Mouse (Mus musculus): ENCODE data around the gene Rasgrp3. TPM values are rescaled to one million over a fixed set of nuclear protein-coding genes. Genes with fewer than 3 reads are reported as not detected.

Rasgrp3 gene
- polyA plus RNA-seq, 1 experiment from 2014 or later = 15.9 TPM

DNA sequence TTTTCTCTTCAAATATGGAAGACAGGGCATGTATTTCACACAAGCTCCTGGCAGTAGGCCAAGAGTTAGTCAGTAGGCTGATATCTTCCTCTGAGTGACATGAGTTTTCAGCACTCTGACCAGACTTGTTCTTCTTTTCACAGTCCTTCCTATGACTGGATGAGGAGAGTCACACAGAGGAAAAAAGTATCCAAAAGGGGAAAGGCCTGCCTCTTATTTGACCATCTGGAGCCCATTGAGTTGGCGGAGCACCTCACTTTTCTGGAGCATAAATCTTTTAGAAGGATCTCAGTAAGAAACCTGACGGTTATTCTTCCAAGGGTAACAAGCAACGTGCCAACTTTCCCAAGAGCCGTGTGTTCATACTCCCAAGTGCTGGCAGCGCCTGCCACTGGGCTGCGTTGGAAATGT lies 62.5 kb downstream of the Rasgrp3 start:
- no peaks in the 10 kb centered on the region for H3K9me3 ChIP-seq (replicated peaks; ENCODE audit: low read length)
- no peak overlapping the region for H3K4me2 ChIP-seq (ENCODE audit: low read length)
- no peak for DNase-seq (ENCODE audit: low spot score)
- no peak for TF ChIP-seq CTCF (IDR thresholded peaks at IDR 0.05; ENCODE audit: low read depth)
- H3K27me3 ChIP-seq (ENCODE audit: insufficient read depth, low read length) = no peaks in the 10 kb centered on the region
- no peak overlapping the region for H3K4me3 ChIP-seq (replicated peaks; ENCODE audit: low read depth, low read length)
- H3K4me1 ChIP-seq (replicated peaks; ENCODE audit: insufficient read depth, low read length) = no peaks in the 10 kb centered on the region
- no peak overlapping the region for H3K9ac ChIP-seq (ENCODE audit: low read depth, low read length)
- ATAC-seq (replicated peaks; ENCODE audit: low FRiP score, low read depth) = no peak
- WGBS = 88% methylated on average over 6 of the region's 6 CpGs
- H3K27ac ChIP-seq = no peak overlapping the region
- H3K36me3 ChIP-seq (ENCODE audit: insufficient read depth, low read length) = no peaks in the 10 kb centered on the region

DNA sequence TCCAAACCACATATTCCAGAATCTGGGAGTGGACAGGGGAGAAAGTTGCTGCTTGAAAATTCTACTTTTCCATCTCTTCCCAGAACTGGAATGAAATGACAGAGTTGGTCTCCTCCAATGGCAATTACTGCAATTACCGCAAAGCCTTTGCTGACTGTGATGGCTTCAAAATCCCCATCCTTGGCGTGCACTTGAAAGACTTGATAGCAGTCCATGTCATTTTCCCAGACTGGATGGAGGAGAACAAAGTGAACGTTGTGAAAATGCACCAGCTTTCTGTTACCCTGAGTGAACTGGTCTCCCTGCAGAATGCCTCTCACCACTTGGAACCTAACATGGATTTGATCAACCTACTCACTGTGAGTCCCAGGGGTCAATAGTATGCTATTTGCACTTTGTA lies 67.3 kb downstream of the Rasgrp3 start:
- H3K27me3 ChIP-seq (ENCODE audit: insufficient read depth, low read length) = no peaks in the 10 kb centered on the region
- H3K36me3 ChIP-seq (ENCODE audit: insufficient read depth, low read length) = no peaks in the 10 kb centered on the region
- no peak for ATAC-seq (replicated peaks; ENCODE audit: low FRiP score, low read depth)
- H3K9me3 ChIP-seq (replicated peaks; ENCODE audit: low read length) = no peaks in the 10 kb centered on the region
- no peaks in the 10 kb centered on the region for H3K4me1 ChIP-seq (replicated peaks; ENCODE audit: insufficient read depth, low read length)
- WGBS = 90% methylated on average over 3 of the region's 3 CpGs
- H3K9ac ChIP-seq (ENCODE audit: low read depth, low read length) = no peak overlapping the region
- H3K27ac ChIP-seq = no peak overlapping the region
- H3K4me3 ChIP-seq (replicated peaks; ENCODE audit: low read depth, low read length) = no peak overlapping the region
- H3K4me2 ChIP-seq (ENCODE audit: low read length) = no peak overlapping the region
- no peak for TF ChIP-seq CTCF (IDR thresholded peaks at IDR 0.05; ENCODE audit: low read depth)
- no peak for DNase-seq (ENCODE audit: low spot score)

DNA sequence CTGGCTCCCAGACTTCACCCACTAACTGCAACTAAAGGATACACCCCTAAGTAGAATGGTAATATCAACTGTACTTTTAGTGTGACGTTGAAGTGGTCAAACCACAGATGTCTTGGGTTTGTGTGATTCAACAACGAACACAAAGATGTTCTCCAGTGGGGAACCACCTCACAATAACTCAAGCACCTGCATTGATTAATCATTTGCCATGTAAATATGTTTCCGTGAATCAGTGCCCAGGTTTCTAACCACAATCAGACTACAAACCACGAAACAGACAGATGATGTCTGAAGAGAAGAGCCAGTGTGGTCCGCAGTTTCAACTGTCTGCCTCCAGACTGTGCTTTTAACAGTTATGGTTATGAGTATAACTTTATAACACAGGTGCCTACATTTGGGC lies 69.4 kb downstream of the Rasgrp3 start:
- Histone ChIP-seq H3K4me3 (replicated peaks; ENCODE audit: low read depth, low read length) (no peak overlapping the region), H3K27ac (no peak overlapping the region), H3K27me3 (ENCODE audit: insufficient read depth, low read length) (no peaks in the 10 kb centered on the region), H3K9me3 (replicated peaks; ENCODE audit: low read length) (no peaks in the 10 kb centered on the region), H3K9ac (ENCODE audit: low read depth, low read length) (no peak overlapping the region), H3K36me3 (ENCODE audit: insufficient read depth, low read length) (no peaks in the 10 kb centered on the region), H3K4me1 (replicated peaks; ENCODE audit: insufficient read depth, low read length) (no peaks in the 10 kb centered on the region), H3K4me2 (ENCODE audit: low read length) (no peak overlapping the region)
- no peak for TF ChIP-seq CTCF (IDR thresholded peaks at IDR 0.05; ENCODE audit: low read depth)
- ATAC-seq (replicated peaks; ENCODE audit: low FRiP score, low read depth) = no peak
- WGBS = 85% methylated on average over 5 of the region's 5 CpGs
- DNase-seq (ENCODE audit: low spot score) = no peak

DNA sequence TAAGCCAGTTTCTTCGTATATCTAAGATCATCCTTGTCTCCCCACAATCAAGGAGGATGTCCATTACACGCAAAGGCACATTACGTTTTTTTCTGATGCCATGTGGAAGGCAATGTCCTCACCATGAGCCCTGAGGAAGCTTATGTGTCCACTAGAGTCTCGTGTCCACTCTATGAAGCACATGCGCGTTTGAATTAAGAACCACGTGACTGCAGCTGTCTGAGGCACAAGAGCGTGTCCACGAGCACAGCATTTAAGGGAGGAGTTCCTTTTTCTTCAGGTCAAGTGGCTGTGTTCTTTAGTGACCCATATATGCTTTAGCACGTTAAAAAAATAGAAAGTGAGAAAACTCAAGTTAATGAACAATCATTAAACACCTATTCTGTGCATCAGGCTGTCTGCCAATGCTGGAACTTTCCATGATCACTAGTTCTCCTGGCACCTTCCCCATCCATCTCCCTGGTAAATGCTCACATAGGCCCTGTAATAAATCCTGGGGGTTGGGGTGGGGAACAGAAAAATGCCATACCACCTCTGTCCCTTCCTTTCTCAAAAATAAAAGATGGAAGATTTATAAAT lies 70.5 kb downstream of the Rasgrp3 start:
- DNase-seq (ENCODE audit: low spot score) (peak; percentile 4), ATAC-seq (replicated peaks; ENCODE audit: low FRiP score, low read depth) (no peak)
- Histone ChIP-seq H3K36me3 (ENCODE audit: insufficient read depth, low read length) (no peaks in the 10 kb centered on the region), H3K4me2 (ENCODE audit: low read length) (no peak overlapping the region), H3K4me3 (replicated peaks; ENCODE audit: low read depth, low read length) (no peak overlapping the region), H3K9me3 (replicated peaks; ENCODE audit: low read length) (no peaks in the 10 kb centered on the region), H3K4me1 (replicated peaks; ENCODE audit: insufficient read depth, low read length) (no peaks in the 10 kb centered on the region), H3K27ac (no peak overlapping the region), H3K9ac (ENCODE audit: low read depth, low read length) (no peak overlapping the region), H3K27me3 (ENCODE audit: insufficient read depth, low read length) (no peaks in the 10 kb centered on the region)
- no peak for TF ChIP-seq CTCF (IDR thresholded peaks at IDR 0.05; ENCODE audit: low read depth)
- 55% methylated on average over 10 of the region's 10 CpGs for WGBS

DNA sequence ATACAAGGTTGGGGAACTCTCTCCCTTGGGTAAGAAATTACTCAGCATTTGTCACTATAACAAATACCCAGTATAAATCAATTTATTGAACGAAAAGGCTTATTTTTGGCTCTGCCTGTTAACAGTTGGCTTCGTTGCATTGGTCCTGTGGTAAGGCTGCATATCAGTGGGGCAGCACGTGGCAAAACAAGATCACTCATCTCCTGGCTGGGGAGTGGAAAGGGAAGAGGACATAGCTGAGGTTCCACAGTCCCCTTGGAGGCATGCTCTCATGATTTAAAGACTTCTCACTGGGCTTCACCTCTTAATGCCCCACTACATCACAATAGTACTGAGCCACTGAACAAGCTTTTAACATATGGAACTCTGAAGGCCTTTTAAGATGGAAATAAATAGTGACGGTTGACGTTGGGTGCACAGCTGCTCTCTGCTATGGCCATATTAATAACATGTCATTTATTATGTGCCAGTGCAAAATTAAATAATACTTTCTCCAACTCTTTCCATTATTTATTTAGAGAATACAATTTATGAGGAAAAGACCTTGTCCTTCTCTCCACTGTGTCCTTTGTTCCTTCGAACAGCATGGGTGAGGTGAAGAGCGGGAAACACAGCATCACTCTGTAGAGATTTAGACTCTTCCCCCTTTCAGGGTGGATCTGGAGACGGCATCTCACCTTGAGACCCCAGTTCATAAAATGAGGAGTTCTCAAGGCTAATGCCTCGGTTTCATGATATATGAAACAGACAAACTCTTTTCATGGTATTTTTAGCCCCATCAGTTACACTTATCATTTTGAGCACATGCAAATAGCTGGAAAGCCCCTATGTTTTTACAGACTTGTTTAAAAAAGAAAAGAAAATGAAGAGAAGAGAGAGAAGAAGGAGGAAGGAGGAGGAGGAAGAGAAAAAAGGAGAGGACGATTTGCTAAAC lies 71.3 kb downstream of the Rasgrp3 start:
- Histone ChIP-seq H3K4me2 (ENCODE audit: low read length) (no peak overlapping the region), H3K9me3 (replicated peaks; ENCODE audit: low read length) (no peaks in the 10 kb centered on the region), H3K36me3 (ENCODE audit: insufficient read depth, low read length) (no peaks in the 10 kb centered on the region), H3K4me1 (replicated peaks; ENCODE audit: insufficient read depth, low read length) (no peaks in the 10 kb centered on the region), H3K9ac (ENCODE audit: low read depth, low read length) (no peak overlapping the region), H3K27me3 (ENCODE audit: insufficient read depth, low read length) (no peaks in the 10 kb centered on the region), H3K27ac (no peak overlapping the region), H3K4me3 (replicated peaks; ENCODE audit: low read depth, low read length) (no peak overlapping the region)
- TF ChIP-seq CTCF (IDR thresholded peaks at IDR 0.05; ENCODE audit: low read depth) = no peak
- ATAC-seq (replicated peaks; ENCODE audit: low FRiP score, low read depth) (no peak), DNase-seq (ENCODE audit: low spot score) (no peak)
- 76% methylated on average over 10 of the region's 10 CpGs for WGBS

DNA sequence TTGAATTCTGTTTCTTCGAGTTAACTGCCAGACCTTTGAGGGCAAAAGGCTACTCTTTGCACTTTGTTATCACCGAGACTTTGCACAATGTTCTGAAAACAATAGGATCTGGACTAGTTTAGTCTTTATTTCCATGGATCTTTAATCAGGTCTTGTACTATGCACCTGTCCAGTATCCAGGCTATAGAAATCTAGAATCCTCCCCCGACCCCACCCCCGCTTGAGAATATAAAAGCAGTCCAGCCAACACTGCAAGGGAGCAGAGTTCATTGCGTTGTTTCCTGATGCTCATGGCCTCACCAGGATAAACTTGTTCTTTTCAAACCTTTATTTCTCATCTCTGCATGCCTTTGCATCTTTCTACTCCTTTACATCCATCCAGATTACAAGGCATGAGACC lies 73.6 kb downstream of the Rasgrp3 start:
- H3K4me1 ChIP-seq (replicated peaks; ENCODE audit: insufficient read depth, low read length) = no peaks in the 10 kb centered on the region
- H3K4me2 ChIP-seq (ENCODE audit: low read length) = no peak overlapping the region
- no peaks in the 10 kb centered on the region for H3K9me3 ChIP-seq (replicated peaks; ENCODE audit: low read length)
- WGBS = 86% methylated on average over 5 of the region's 5 CpGs
- no peak overlapping the region for H3K9ac ChIP-seq (ENCODE audit: low read depth, low read length)
- no peak overlapping the region for H3K4me3 ChIP-seq (replicated peaks; ENCODE audit: low read depth, low read length)
- DNase-seq (ENCODE audit: low spot score) (no peak), ATAC-seq (replicated peaks; ENCODE audit: low FRiP score, low read depth) (no peak)
- no peaks in the 10 kb centered on the region for H3K27me3 ChIP-seq (ENCODE audit: insufficient read depth, low read length)
- no peak for TF ChIP-seq CTCF (IDR thresholded peaks at IDR 0.05; ENCODE audit: low read depth)
- H3K27ac ChIP-seq = no peak overlapping the region
- H3K36me3 ChIP-seq (ENCODE audit: insufficient read depth, low read length) = no peaks in the 10 kb centered on the region

All from kidney, postnatal 0 days (tissue).